Mouse (Mus musculus) kidney, adult 2 months (tissue): ENCODE measurements at regions not wholly inside any gene's neighbourhood (a gene's known extent, or its start where the extent isn't known, plus 50 kb on each side); places are given as distances from the start of the nearest gene placed in this dataset.

Experiments
- DNase-seq: peaks from one replicate; pipeline ENCODE4 v3.0.0; 2021
- H3K27ac ChIP-seq: fragments of 200-500 bp; 2 replicates; pipeline ENCODE4 v1.5.1; 2012; ENCODE audit warnings: low read depth, low read length, control low read depth, inconsistent platforms; ENCODE audit not compliant: insufficient read depth
- H3K27me3 ChIP-seq: fragments of 200-500 bp; replicated peaks from 2 replicates; pipeline ENCODE4 v1.6.1; 2012; ENCODE audit warnings: mild to moderate bottlenecking, moderate library complexity, low read length, inconsistent platforms; ENCODE audit not compliant: control insufficient read depth, insufficient read depth
- H3K36me3 ChIP-seq: fragments of 200-500 bp; 2 replicates; pipeline ENCODE4 v1.6.1; 2012; ENCODE audit warnings: mild to moderate bottlenecking, moderate library complexity, low read length, inconsistent platforms; ENCODE audit not compliant: control insufficient read depth, insufficient read depth
- H3K4me1 ChIP-seq: fragments of 200-500 bp; 2 replicates; pipeline ENCODE4 v1.6.1; 2011; ENCODE audit warnings: low read length; ENCODE audit not compliant: control insufficient read depth, insufficient read depth
- H3K4me3 ChIP-seq: fragments of 200-500 bp; 2 replicates; pipeline ENCODE4 v1.5.1; 2011; ENCODE audit warnings: mild to moderate bottlenecking, low read depth, low read length, control low read depth; ENCODE audit not compliant: insufficient read depth
- CTCF ChIP-seq: fragments of 200-500 bp; conservative IDR thresholded peaks from 2 replicates; pipeline ENCODE4 v1.5.1; 2011; ENCODE audit warnings: low read depth, mild to moderate bottlenecking, control low read depth, low read length, moderate library complexity, mixed read lengths; ENCODE audit not compliant: insufficient read depth, insufficient read length
- POLR2A ChIP-seq: fragments of 200-500 bp; IDR thresholded peaks from one replicate; pipeline ENCODE4 v1.6.1; 2011; ENCODE audit warnings: low read depth, low read length, control low read depth
- WGBS: fragments of 180-500 bp; shearing (Covaris S2); methylation state at CpG from one replicate; pipeline ENCODE4 v1.1.7; 2018; 5-methylcytosine and 5-hydroxymethylcytosine counted together

- no peak for DNase-seq
- TF ChIP-seq CTCF (no peak), POLR2A (no peak)
- WGBS, result 88% methylated on average over 6 of the region's 6 CpGs
- Histone ChIP-seq H3K4me3 (no peak overlapping the region), H3K27ac (no peak overlapping the region), H3K36me3 (no peaks in the 10 kb centered on the region), H3K4me1 (no peaks in the 10 kb centered on the region), H3K27me3 (no peaks in the 10 kb centered on the region)
Measured at GRCm38 (mm10) chr6:91631261-91631660, 52.6 kb upstream of the Slc6a6 start.
